Mouse (Mus musculus): ENCODE data around the gene Kcnip4.

DNA sequence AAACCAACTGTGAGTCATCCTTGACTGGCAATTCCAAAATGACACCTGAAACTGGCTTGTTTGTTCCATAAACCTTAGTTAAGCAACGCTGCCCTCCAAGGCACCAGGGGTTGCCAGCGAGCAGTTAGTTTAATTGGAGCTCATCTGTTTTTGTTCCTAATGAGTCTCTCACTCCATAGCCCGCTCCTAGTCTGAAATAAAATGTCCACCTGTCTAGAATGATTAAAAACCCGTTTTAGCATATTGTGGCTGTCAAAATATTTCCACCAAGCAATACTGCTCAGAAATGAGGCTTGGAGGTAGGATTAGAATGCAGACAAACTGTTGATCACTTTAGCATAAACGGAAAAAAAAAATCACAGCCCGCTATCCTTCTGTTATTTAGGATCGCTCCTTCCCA is 901.3 kb downstream of the Kcnip4 start:
- TF ChIP-seq CTCF (IDR thresholded peaks at IDR 0.05; ENCODE audit: borderline replicate concordance, control insufficient read depth, extremely low read depth, insufficient read depth, low read length, poor library complexity) (no peak), POLR2A (IDR thresholded peaks at IDR 0.05; ENCODE audit: control insufficient read depth, extremely low read depth, insufficient read depth, low read length, poor library complexity) (no peak)

Measured in thymus, adult 2 months (tissue).